Mouse (Mus musculus) limb, embryonic 11.5 days (tissue): Measurements from ENCODE around the gene Rraga. TPM values are rescaled to one million over a fixed set of nuclear protein-coding genes. Genes with fewer than 3 reads are reported as not detected.

Experiments
- ATAC-seq: fragments of 200-750 bp; cut with Nextera tagmentation; 2 replicates; pipeline ENCODE4 v1.8.0; 2017; ENCODE audit warnings: low read depth; ENCODE audit not compliant: insufficient number of reproducible peaks, low FRiP score, low TSS enrichment
- DNase-seq: peaks from one replicate; pipeline ENCODE4 v3.0.0-alpha.2; 2015; ENCODE audit warnings: low spot score
- H3K27ac ChIP-seq: fragments of 300-500 bp; sonication (generic); replicated peaks from 2 replicates; pipeline ENCODE4 v1.5.1; 2014; ENCODE audit warnings: low read depth, mild to moderate bottlenecking, low read length
- H3K27me3 ChIP-seq: fragments of 300-500 bp; sonication (generic); 2 replicates; pipeline ENCODE4 v1.6.1; 2014; ENCODE audit warnings: mild to moderate bottlenecking, low read length, mixed read lengths; ENCODE audit not compliant: control insufficient read depth, insufficient read depth
- H3K36me3 ChIP-seq: fragments of 300-500 bp; sonication (generic); 2 replicates; pipeline ENCODE4 v1.6.1; 2014; ENCODE audit warnings: mild to moderate bottlenecking, low read length, moderate library complexity, mixed read lengths; ENCODE audit not compliant: control insufficient read depth, insufficient read depth
- H3K4me1 ChIP-seq: fragments of 300-500 bp; sonication (generic); 2 replicates; pipeline ENCODE4 v1.6.1; 2014; ENCODE audit warnings: low read length, mixed read lengths; ENCODE audit not compliant: control insufficient read depth, insufficient read depth
- H3K4me2 ChIP-seq: fragments of 300-500 bp; sonication (generic); 2 replicates; pipeline ENCODE4 v1.6.1; 2014; ENCODE audit warnings: low read depth, mild to moderate bottlenecking, moderate library complexity; ENCODE audit not compliant: severe bottlenecking
- H3K4me3 ChIP-seq: fragments of 300-500 bp; sonication (generic); 2 replicates; pipeline ENCODE4 v1.5.1; 2014; ENCODE audit warnings: low read depth, low read length
- H3K9ac ChIP-seq: fragments of 300-500 bp; sonication (generic); 2 replicates; pipeline ENCODE4 v1.6.1; 2014; ENCODE audit warnings: mild to moderate bottlenecking, low read length
- H3K9me3 ChIP-seq: fragments of 300-500 bp; sonication (generic); 2 replicates; pipeline ENCODE4 v1.6.1; 2016; ENCODE audit warnings: low read length; ENCODE audit not compliant: control insufficient read depth
- WGBS: fragments of 180-500 bp; shearing (Covaris S2); extraction: QIAGEN DNeasy Blood & Tissue Kit; methylation state at CpG from one replicate; pipeline ENCODE4 v1.1.7; 2014; 5-methylcytosine and 5-hydroxymethylcytosine counted together
- polyA plus RNA-seq: library from polyadenylated mRNA; unstranded; fragments of >200 nt; fragmentation: Nextera tagmentation; extraction: Ambion mirVana; gene quantifications from 2 replicates; pipeline ENCODE4 v1.2.1, GENCODE M21; 2014

Gene Rraga
- polyA plus RNA-seq, 1 experiment from 2014 or later, result 85.0 TPM

- 83% methylated on average over 3 of the region's 3 CpGs for WGBS
- H3K4me2 ChIP-seq, result no peak overlapping the region
- no peak overlapping the region for H3K9ac ChIP-seq
- H3K27ac ChIP-seq, result no peak overlapping the region
- no peaks in the 10 kb centered on the region for H3K36me3 ChIP-seq
- no peaks in the 10 kb centered on the region for H3K27me3 ChIP-seq
- H3K4me3 ChIP-seq, result no peak overlapping the region
- H3K9me3 ChIP-seq, result no peaks in the 10 kb centered on the region
- no peak for ATAC-seq
- H3K4me1 ChIP-seq, result no peaks in the 10 kb centered on the region
- no peak for DNase-seq
These were observed 31.5 kb upstream of the Rraga start for GRCm38 (mm10) chr4:86543999-86544398.

DNA sequence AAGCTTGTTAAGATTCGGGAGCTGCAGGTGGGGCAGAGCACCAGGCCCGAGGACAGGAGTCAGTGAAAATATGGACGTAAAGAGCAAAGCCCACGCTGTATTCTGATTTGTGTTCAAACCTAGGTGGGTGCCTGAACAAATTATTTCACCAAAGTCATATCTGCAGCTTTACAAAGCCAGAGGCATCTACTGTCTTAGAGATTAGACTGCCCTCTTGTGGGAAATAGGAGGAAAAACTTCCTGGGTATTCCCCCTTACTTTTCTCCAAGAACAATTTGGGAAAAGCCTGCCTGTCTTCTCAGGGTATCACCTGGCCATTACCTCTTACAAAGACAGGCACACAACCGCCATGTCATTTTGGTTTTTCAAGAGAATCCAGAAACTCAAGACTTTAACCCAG lies 29.9 kb upstream of the Rraga start:
- no peaks in the 10 kb centered on the region for H3K36me3 ChIP-seq
- 53% methylated on average over 5 of the region's 5 CpGs for WGBS
- H3K4me2 ChIP-seq, result no peak overlapping the region
- no peaks in the 10 kb centered on the region for H3K27me3 ChIP-seq
- no peak overlapping the region for H3K4me3 ChIP-seq
- H3K9me3 ChIP-seq, result no peaks in the 10 kb centered on the region
- no peaks in the 10 kb centered on the region for H3K4me1 ChIP-seq
- no peak for ATAC-seq
- no peak overlapping the region for H3K27ac ChIP-seq
- no peak for DNase-seq
- no peak overlapping the region for H3K9ac ChIP-seq

GRCm38 (mm10) chr4:86548332-86548731 lies 27.1 kb upstream of the Rraga start:
- Histone ChIP-seq H3K4me1 (no peaks in the 10 kb centered on the region), H3K4me3 (no peak overlapping the region), H3K9me3 (no peaks in the 10 kb centered on the region), H3K9ac (no peak overlapping the region), H3K36me3 (no peaks in the 10 kb centered on the region), H3K27ac (no peak overlapping the region), H3K4me2 (no peak overlapping the region), H3K27me3 (no peaks in the 10 kb centered on the region)
- DNase-seq (no peak), ATAC-seq (no peak)
- WGBS, result 83% methylated on average over 9 of the region's 9 CpGs

- Histone ChIP-seq H3K4me3 (no peak overlapping the region), H3K27me3 (no peaks in the 10 kb centered on the region), H3K27ac (no peak overlapping the region), H3K4me2 (no peak overlapping the region), H3K9ac (no peak overlapping the region), H3K36me3 (no peaks in the 10 kb centered on the region), H3K4me1 (no peaks in the 10 kb centered on the region), H3K9me3 (no peaks in the 10 kb centered on the region)
- ATAC-seq, result no peak
- no peak for DNase-seq
- 29% methylated on average over 6 of the region's 6 CpGs for WGBS
These were observed 20.3 kb upstream of the Rraga start for GRCm38 (mm10) chr4:86555035-86555707.

GRCm38 (mm10) chr4:86557371-86557770 lies 18.1 kb upstream of the Rraga start:
- no peak overlapping the region for H3K9ac ChIP-seq
- no peak overlapping the region for H3K4me3 ChIP-seq
- no peak for ATAC-seq
- no peaks in the 10 kb centered on the region for H3K27me3 ChIP-seq
- no peak overlapping the region for H3K27ac ChIP-seq
- H3K4me1 ChIP-seq, result no peaks in the 10 kb centered on the region
- no peaks in the 10 kb centered on the region for H3K36me3 ChIP-seq
- DNase-seq, result no peak
- no peak overlapping the region for H3K4me2 ChIP-seq
- no peaks in the 10 kb centered on the region for H3K9me3 ChIP-seq
- 76% methylated on average over 7 of the region's 7 CpGs for WGBS

GRCm38 (mm10) chr4:86558228-86558627 lies 17.2 kb upstream of the Rraga start, which contains the start of gene Saxo1:
Gene Saxo1 (minus strand): TSS chr4:86558328.
- 94% methylated on average over 7 of the region's 7 CpGs for WGBS
- H3K4me2 ChIP-seq, result no peak within 1 kb of the TSS
- no peaks in the 10 kb centered on the region for H3K27me3 ChIP-seq
- no peak within 1 kb of the TSS for H3K4me3 ChIP-seq
- no peak for ATAC-seq
- no peaks in the 10 kb centered on the region for H3K36me3 ChIP-seq
- no peak within 1 kb of the TSS for H3K27ac ChIP-seq
- H3K9me3 ChIP-seq, result no peaks in the 10 kb centered on the region
- no peak for DNase-seq
- no peak within 1 kb of the TSS for H3K9ac ChIP-seq
- H3K4me1 ChIP-seq, result no peaks in the 10 kb centered on the region

GRCm38 (mm10) chr4:86559006-86559405 lies 16.5 kb upstream of the Rraga start:
- Histone ChIP-seq H3K36me3 (no peaks in the 10 kb centered on the region), H3K9me3 (no peaks in the 10 kb centered on the region), H3K4me3 (no peak overlapping the region), H3K27ac (no peak overlapping the region), H3K9ac (no peak overlapping the region), H3K27me3 (no peaks in the 10 kb centered on the region), H3K4me1 (no peaks in the 10 kb centered on the region), H3K4me2 (no peak overlapping the region)
- ATAC-seq (no peak), DNase-seq (no peak)
- WGBS, result 76% methylated on average over 4 of the region's 4 CpGs

- no peak for ATAC-seq
- Histone ChIP-seq H3K36me3 (no peaks in the 10 kb centered on the region), H3K9me3 (no peaks in the 10 kb centered on the region), H3K27me3 (no peaks in the 10 kb centered on the region), H3K4me1 (no peaks in the 10 kb centered on the region), H3K4me3 (no peak overlapping the region), H3K4me2 (no peak overlapping the region), H3K9ac (no peak overlapping the region), H3K27ac (no peak overlapping the region)
- no peak for DNase-seq
- 98% methylated on average over 3 of the region's 3 CpGs for WGBS
These were observed 14.4 kb upstream of the Rraga start for GRCm38 (mm10) chr4:86561061-86561460.

DNA sequence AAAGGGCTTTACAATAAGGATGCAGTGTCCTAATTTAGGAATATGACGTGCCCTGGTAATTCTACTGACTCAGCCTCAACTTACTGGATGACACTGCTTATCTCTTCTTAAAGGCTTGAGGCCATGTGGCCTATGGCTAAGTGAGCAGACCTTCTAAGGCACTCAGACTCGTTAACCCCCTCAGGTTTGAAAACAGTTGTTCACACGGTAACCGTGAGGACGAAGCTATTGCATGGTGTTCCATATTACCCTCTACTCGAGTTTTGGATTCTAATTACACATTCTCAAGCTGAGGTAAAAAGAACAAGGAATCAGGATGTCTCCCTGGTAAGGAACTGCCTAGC lies 557 bp upstream of the Rraga start:
- WGBS, result 21% methylated on average over 6 of the region's 6 CpGs
- Histone ChIP-seq H3K4me1 (peaks cover 7% of the 10 kb centered on the region; the same call in 1 of the 2 replicates), H3K9me3 (no peaks in the 10 kb centered on the region), H3K27me3 (no peaks in the 10 kb centered on the region), H3K4me3 (peak overlapping the region; percentile 89), H3K27ac (peak overlapping the region; percentile 91; the same call in 1 of the 2 replicates), H3K36me3 (peaks cover 4% of the 10 kb centered on the region; the same call in 1 of the 2 replicates), H3K9ac (peak overlapping the region; percentile 96), H3K4me2 (peak overlapping the region; percentile 85; the same call in 1 of the 2 replicates)
- ATAC-seq (no peak; the same call in 1 of the 2 replicates), DNase-seq (no peak)
